Mouse (Mus musculus): ENCODE data around the gene Kcnc4.

DNA sequence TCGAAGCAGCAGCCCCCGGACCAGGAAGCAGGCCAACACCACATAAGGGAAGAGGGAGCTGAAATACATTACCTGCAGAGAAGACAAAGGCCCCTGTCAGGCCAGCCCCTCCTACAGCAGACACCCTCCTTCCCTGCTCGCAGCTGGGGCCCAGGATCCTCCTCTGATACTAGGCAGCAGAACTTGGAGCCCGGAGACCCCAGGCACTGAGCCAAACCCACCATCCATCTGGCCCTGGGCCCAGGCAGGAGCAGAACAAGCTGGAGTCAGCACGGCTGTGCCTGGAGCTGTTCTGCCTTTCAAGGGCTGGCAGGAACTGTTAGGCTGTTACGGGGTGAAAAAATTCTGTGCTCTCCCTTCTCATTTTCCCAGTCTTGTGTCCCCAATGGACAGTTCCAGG is 32.1 kb upstream of the Kcnc4 start:
- TF ChIP-seq CTCF (IDR thresholded peaks at IDR 0.05; ENCODE audit: control insufficient read depth, insufficient read depth, low read length) (no peak), POLR2A (IDR thresholded peaks at IDR 0.05; ENCODE audit: borderline replicate concordance, control insufficient read depth, low read depth, low read length) (no peak)

All from bone marrow, adult 2 months (tissue).